In the genomic region with DNA sequence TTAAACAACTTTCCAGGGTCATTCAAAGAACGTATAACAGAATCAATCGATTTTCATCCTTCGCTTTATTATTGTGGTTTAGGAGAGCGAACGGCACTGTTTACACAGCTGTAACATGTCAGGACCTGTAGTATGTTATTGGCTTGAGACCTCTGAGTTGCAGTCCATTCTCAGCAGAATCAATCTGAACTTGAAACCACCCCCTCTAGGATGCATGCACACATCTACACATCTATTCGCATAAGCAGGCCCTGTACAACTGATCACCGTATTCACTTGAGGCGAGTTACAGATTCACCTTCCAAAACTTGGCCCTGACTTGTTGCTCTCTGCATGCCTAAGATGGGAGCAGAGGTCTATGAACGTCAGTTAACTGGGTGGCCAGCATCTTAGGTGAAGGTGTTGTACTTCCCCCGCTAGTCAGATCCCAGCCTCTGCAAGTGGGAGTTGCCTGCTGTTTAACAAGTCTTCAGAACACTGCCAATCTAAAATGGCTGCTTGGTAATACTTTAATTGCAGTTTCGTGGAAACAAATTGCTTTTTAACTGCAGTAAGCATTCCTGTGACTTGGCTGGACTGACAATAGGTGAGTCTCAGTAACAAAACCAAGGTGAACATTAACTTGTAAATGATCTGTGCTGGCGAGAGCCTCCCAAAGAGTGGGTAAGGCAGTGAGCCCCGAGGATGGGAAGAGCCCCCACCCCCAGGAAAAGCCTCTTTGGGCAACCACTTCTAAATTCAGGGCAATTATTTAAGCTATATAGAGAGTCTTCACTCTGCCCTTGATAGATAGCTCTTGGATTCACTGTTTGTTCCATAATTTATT, we compare ENCODE assay signal across 20 mouse cellular contexts. TPM values are rescaled to one million over a fixed set of nuclear protein-coding genes. Genes with fewer than 3 reads are reported as not detected.
DNase-seq lines count a peak whose midpoint lies in the region; ATAC-seq and TF ChIP-seq lines count a peak whose summit lies in the region.
"Had no signal": no experiment of that assay in that cellular context is flagged by ENCODE, and none has a peak within 500 bp of the region (broad histone marks: within the 10 kb centered on the region; RNA-seq: fewer than 3 reads in every experiment).

No protein-coding gene starts in this region.

- no peak for TF ChIP-seq CTCF in intestine, postnatal 0 days (IDR thresholded peaks at IDR 0.05; ENCODE audit: low read depth)
- no peak for TF ChIP-seq CTCF in lung, adult 2 months (IDR thresholded peaks at IDR 0.05; ENCODE audit: insufficient read depth, low read length)

- peaks cover 25% of the 10 kb centered on the region for H3K36me3 ChIP-seq in intestine, postnatal 0 days (ENCODE audit: control insufficient read depth, insufficient read depth)
- peaks cover 30% of the 10 kb centered on the region; the same call in 1 of the 2 replicates for H3K36me3 ChIP-seq in kidney, embryonic 16.5 days (ENCODE audit: insufficient read depth, low read length)
- H3K36me3 ChIP-seq in stomach, embryonic 15.5 days: peaks cover 29% of the 10 kb centered on the region

- H3K4me1 ChIP-seq in intestine, postnatal 0 days (replicated peaks; ENCODE audit: control insufficient read depth, insufficient read depth, low read length): no peaks in the 10 kb centered on the region
- H3K4me1 ChIP-seq in kidney, embryonic 16.5 days (ENCODE audit: insufficient read depth, low read length): peaks cover 8% of the 10 kb centered on the region; the same call in 1 of the 2 replicates
- H3K4me1 ChIP-seq in stomach, embryonic 15.5 days: no peaks in the 10 kb centered on the region; the same call in 1 of the 2 replicates
- H3K4me1 ChIP-seq in lung, adult 2 months (ENCODE audit: control insufficient read depth, insufficient read depth, low read length): no peaks in the 10 kb centered on the region
- H3K4me1 ChIP-seq: embryonic facial prominence, embryonic 15.5 days; heart, embryonic 12.5 days; megakaryocyte, embryonic 14.5 days; midbrain, embryonic 15.5 days had no signal

- H3K4me3 ChIP-seq in intestine, postnatal 0 days (ENCODE audit: low read depth, low read length): no peak overlapping the region
- no peak overlapping the region for H3K4me3 ChIP-seq in kidney, embryonic 16.5 days (ENCODE audit: low read length)
- H3K4me3 ChIP-seq in stomach, embryonic 15.5 days (replicated peaks): no peak overlapping the region
- H3K4me3 ChIP-seq in lung, adult 2 months (replicated peaks; ENCODE audit: extremely low read depth, low read depth, low read length): no peak overlapping the region
- H3K4me3 ChIP-seq: embryonic facial prominence, embryonic 15.5 days; forebrain, embryonic 10.5 days; heart, embryonic 12.5 days; hindbrain, embryonic 15.5 days; left cerebral cortex, adult 2 months; megakaryocyte, embryonic 14.5 days; midbrain, embryonic 15.5 days had no signal

- 0 out of 2 replicates have a peak overlapping the region, but pooled peaks have one; percentile 7 for H3K4me2 ChIP-seq in intestine, postnatal 0 days (replicated peaks; ENCODE audit: low read depth)
- H3K4me2 ChIP-seq in kidney, embryonic 16.5 days (replicated peaks; ENCODE audit: low read depth, low read length): 0 out of 2 replicates have a peak overlapping the region, but pooled peaks have one; percentile 10
- H3K4me2 ChIP-seq in stomach, embryonic 15.5 days: no peak overlapping the region
- H3K4me2 ChIP-seq: embryonic facial prominence, embryonic 15.5 days; heart, embryonic 12.5 days; hindbrain, embryonic 15.5 days; midbrain, embryonic 15.5 days had no signal

- WGBS in intestine, postnatal 0 days: 35% methylated on average over 13 of the region's 13 CpGs
- 39% methylated on average over 13 of the region's 13 CpGs for WGBS in kidney, embryonic 16.5 days
- WGBS in stomach, embryonic 15.5 days: 47% methylated on average over 13 of the region's 13 CpGs
- WGBS in lung, adult 2 months: 70% methylated on average over 13 of the region's 13 CpGs

- no peak overlapping the region for H3K9ac ChIP-seq in intestine, postnatal 0 days (ENCODE audit: low read depth, low read length)
- no peak overlapping the region for H3K9ac ChIP-seq in kidney, embryonic 16.5 days (replicated peaks; ENCODE audit: low read length)
- no peak overlapping the region for H3K9ac ChIP-seq in stomach, embryonic 15.5 days
- H3K9ac ChIP-seq: embryonic facial prominence, embryonic 15.5 days; heart, embryonic 12.5 days; hindbrain, embryonic 15.5 days; midbrain, embryonic 15.5 days had no signal

- no peaks in the 10 kb centered on the region for H3K9me3 ChIP-seq in intestine, postnatal 0 days (ENCODE audit: control insufficient read depth)
- no peaks in the 10 kb centered on the region for H3K9me3 ChIP-seq in kidney, embryonic 16.5 days (ENCODE audit: low read length)
- no peaks in the 10 kb centered on the region for H3K9me3 ChIP-seq in stomach, embryonic 15.5 days
- H3K9me3 ChIP-seq: embryonic facial prominence, embryonic 15.5 days; forebrain, embryonic 10.5 days; heart, embryonic 12.5 days; hindbrain, embryonic 15.5 days; megakaryocyte, embryonic 14.5 days; midbrain, embryonic 15.5 days had no signal

- 0 out of 2 replicates have a peak, but pooled peaks have one; percentile 8 for ATAC-seq in frontal cortex, adult (ENCODE audit: low TSS enrichment)
- ATAC-seq in intestine, postnatal 0 days: no peak
- peak; percentile 84 for ATAC-seq in kidney, embryonic 16.5 days (ENCODE audit: low FRiP score, low TSS enrichment)
- ATAC-seq in stomach, embryonic 15.5 days (ENCODE audit: insufficient read depth, low FRiP score, low read depth): peak; percentile 9; the same call in 1 of the 2 replicates
- ATAC-seq: midbrain, embryonic 15.5 days had no signal

- no peaks in the 10 kb centered on the region for H3K27me3 ChIP-seq in intestine, postnatal 0 days (replicated peaks; ENCODE audit: control insufficient read depth, insufficient read depth, low read length)
- H3K27me3 ChIP-seq in kidney, embryonic 16.5 days (ENCODE audit: insufficient read depth, low read length): no peaks in the 10 kb centered on the region
- H3K27me3 ChIP-seq in stomach, embryonic 15.5 days (replicated peaks): no peaks in the 10 kb centered on the region
- H3K27me3 ChIP-seq: CH12.LX; embryonic facial prominence, embryonic 15.5 days; heart, embryonic 12.5 days; hindbrain, embryonic 15.5 days; megakaryocyte, embryonic 14.5 days; midbrain, embryonic 15.5 days had no signal

- no peak overlapping the region for H3K27ac ChIP-seq in intestine, postnatal 0 days (ENCODE audit: low read depth, low read length)
- H3K27ac ChIP-seq in kidney, embryonic 16.5 days (ENCODE audit: low read length): peak overlapping the region; percentile 73
- H3K27ac ChIP-seq in stomach, embryonic 15.5 days: no peak overlapping the region
- H3K27ac ChIP-seq: embryonic facial prominence, embryonic 15.5 days; forebrain, embryonic 10.5 days; hindbrain, embryonic 15.5 days; left cerebral cortex, adult 2 months; midbrain, embryonic 15.5 days had no signal

- no peak for DNase-seq in frontal cortex, postnatal 14 days (ENCODE audit: low spot score in 2 of 2)
- no peak for DNase-seq in lung, adult 2 months
- DNase-seq in cerebellum, adult 11 months: no peak
- no peak for DNase-seq in cerebellum, adult 8-10 months
- DNase-seq: adrenal gland, adult 2 months; gastrocnemius, postnatal 25 days; lung, postnatal 14 days; thymus, postnatal 14 days had no signal

- TF ChIP-seq POLR2A in lung, adult 2 months (IDR thresholded peaks at IDR 0.05; ENCODE audit: borderline replicate concordance, extremely low read depth, low read depth, low read length): no peak

RNA-seq across cellular contexts. Expression of a gene that starts 19.5 kb away (rescaled TPM):
- 23.5 and 26.3 TPM in 2 replicates for polyA plus RNA-seq in intestine, postnatal 0 days (2015; fragmentation: Nextera tagmentation; extraction: Ambion mirVana)
- 61.6 and 62.7 TPM in 2 replicates for polyA plus RNA-seq in kidney, embryonic 16.5 days (2015; fragmentation: Nextera tagmentation; extraction: Ambion mirVana)
- 68.3 and 69.3 TPM in 2 replicates for polyA plus RNA-seq in stomach, embryonic 15.5 days (2015; fragmentation: Nextera tagmentation; extraction: Ambion mirVana)
- 68.5 and 71.7 TPM in 2 replicates for polyA plus RNA-seq in lung, adult 2 months (2012; rRNA removed)
